Mouse (Mus musculus): ENCODE results near the gene Tfcp2.

- TF ChIP-seq CTCF (IDR thresholded peaks at IDR 0.05; ENCODE audit: low read depth, low read length) (no peak), POLR2A (IDR thresholded peaks at IDR 0.05; ENCODE audit: extremely low read depth, insufficient read depth, low read length) (no peak)
Observed at GRCm38 (mm10) chr15:100494647-100495046, 57.2 kb downstream of the Tfcp2 start.

Measured in liver, adult 2 months (tissue).